Mouse (Mus musculus) urinary bladder, adult 2 months (tissue): Measurements from ENCODE around the gene Mrto4. TPM values are rescaled to one million over a fixed set of nuclear protein-coding genes. Genes with fewer than 3 reads are reported as not detected.
"Not testable (repeated sequence)": the region's sequence is repeated elsewhere in the genome, so short reads cannot be mapped to it uniquely, and the experiment has no call there.

Experiments
- DNase-seq: peaks from one replicate; pipeline ENCODE4 v3.0.0; 2022; ENCODE audit warnings: low spot score
- polyA plus RNA-seq: library from polyadenylated mRNA; depleted of rRNA; stranded (reverse); fragments of >200 nt; gene quantifications from 2 replicates; pipeline ENCODE4 v1.2.3, GENCODE M21; 2012; rRNA removed

Gene Mrto4
- polyA plus RNA-seq = 40.5 and 42.4 TPM in 2 replicates

DNA sequence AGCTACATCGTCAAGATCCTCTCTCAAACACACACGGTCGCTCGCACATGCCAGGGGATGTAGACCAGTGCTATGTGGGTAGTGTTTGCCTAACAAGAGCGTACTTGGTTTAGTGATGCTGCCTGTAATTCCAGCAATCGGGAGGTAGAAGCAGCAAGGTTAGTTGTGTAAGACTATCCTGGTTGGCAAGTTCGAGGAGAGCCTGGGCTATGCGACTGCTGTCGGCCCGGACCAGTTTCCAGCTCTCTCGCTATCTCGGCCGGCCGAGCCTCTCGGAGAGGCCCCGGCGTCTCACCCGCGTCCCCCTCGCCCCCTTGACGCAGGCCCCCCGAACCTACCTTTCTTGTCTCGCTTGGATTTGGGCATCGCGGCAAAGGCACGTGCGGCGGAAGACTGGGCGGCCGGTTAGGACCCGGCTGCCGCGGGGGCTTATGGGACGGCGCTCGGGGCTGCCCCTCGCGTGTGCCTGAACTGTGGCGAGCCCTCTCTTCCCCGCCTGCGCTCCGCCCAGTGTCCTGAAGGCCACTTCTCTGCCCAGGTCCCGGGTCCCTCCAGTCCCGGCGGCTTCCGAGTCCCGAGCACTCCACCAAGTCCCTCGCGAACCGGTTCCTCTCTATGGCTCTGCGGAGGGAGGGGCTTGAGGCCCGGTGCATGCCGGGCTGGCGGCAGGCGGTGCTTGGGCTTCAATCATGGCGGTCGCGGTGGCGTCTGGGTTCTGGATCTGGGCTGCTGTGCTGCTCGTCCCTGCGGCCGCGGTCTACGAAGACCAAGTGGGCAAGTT lies at the start of gene Mrto4, which contains the start of the genes Emc1 and Ubr4:
Mrto4 (minus strand) TSS at position 646 of the 781 bp plus-strand sequence.
Emc1 (plus strand) TSS at position 657 of the 781 bp plus-strand sequence.
Ubr4 (plus strand) TSS at position 679 of the 781 bp plus-strand sequence.
- peak; percentile 80 for DNase-seq

DNA sequence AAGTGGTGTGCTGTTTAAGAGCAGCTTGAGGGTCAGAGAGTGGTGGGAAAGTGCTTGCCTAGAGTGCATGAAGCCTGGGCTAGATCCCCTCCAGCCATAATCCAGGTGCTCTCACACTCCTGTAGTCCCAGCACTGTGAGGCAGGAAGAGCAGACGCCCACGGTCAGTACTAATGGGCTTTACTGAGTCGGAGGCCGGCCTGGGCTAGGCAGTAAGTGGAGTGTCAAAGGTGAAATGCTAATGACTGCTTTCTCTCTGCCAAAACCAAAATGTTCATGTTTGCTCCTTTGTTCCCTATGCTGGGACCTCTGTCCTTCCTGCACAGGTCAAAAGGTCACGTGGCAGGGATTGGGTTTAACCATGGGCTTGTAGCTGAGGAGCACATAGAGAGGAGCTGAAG lies 48.1 kb upstream of the Mrto4 start:
- no peak for DNase-seq

GRCm38 (mm10) chr4:139395431-139395830 lies 43.1 kb upstream of the Mrto4 start:
- no peak for DNase-seq

GRCm38 (mm10) chr4:139389557-139389956 lies 37.2 kb upstream of the Mrto4 start:
- DNase-seq = no peak

- DNase-seq = no peak
Observed at GRCm38 (mm10) chr4:139386869-139387319, 34.5 kb upstream of the Mrto4 start.

- not testable (repeated sequence) for DNase-seq
Observed at GRCm38 (mm10) chr4:139385841-139386240, 33.5 kb upstream of the Mrto4 start.

- DNase-seq = no peak
Observed at GRCm38 (mm10) chr4:139382231-139382630, 29.9 kb upstream of the Mrto4 start.

GRCm38 (mm10) chr4:139381452-139381845 lies 29.1 kb upstream of the Mrto4 start:
- no peak for DNase-seq

DNA sequence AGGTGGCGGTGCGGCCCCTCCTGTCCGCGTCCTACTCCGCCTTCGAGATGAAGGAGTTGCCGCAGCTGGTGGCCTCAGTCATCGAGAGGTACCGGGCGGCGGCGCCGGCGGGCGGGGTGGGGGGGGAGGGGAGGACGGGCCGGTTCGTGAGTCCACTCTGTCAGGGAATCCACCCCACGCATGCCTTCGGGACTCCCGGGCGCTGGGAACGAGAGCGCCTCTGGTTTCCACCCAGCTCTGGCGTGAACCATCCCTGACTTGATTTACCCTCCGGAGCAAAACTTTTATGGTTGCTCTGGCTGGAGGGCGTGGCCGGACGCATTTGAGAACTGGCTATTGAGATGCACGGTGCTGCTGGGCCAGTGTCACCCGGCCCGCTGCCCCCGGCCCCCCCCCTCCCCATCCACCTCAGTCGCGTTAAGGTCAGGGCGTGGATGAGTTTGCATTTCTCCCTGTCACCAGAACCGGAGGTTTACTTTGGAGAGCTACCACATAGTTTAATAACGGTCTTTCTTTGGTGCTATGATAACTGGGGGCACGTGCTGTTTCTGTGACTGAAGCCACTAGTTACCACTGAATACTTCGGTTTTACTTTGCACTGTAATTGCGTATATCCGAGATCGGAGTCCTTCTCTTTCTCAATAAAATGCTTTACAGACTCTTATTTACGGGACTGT lies 28.5 kb upstream of the Mrto4 start:
- no peak for DNase-seq

DNA sequence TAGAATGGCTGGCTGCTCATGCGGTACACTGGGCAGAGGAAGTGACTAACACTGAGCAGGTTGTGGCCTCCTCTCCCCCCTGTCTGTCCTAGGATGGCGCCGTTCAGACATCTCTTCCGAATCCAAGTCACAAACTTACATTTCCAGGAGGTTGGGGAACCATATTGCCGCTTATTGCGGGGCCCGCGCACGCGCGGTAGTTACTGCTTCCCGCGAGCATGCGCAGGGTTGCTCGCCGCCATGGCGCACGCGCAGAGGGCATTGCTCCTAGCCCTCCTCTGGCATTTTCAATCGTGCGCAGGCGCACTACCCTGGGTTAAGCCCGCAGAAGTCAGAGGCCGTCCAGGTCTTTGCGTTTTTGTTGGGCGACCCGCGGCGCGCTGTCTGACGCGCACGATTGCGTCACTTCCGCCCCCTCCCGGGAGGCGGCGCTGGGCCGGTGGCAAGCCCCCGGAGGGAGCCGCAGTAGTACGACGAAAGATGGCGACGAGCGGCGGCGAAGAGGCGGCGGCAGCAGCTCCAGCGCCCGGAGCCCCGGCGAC lies 27.9 kb upstream of the Mrto4 start:
- DNase-seq = peak; percentile 100

DNA sequence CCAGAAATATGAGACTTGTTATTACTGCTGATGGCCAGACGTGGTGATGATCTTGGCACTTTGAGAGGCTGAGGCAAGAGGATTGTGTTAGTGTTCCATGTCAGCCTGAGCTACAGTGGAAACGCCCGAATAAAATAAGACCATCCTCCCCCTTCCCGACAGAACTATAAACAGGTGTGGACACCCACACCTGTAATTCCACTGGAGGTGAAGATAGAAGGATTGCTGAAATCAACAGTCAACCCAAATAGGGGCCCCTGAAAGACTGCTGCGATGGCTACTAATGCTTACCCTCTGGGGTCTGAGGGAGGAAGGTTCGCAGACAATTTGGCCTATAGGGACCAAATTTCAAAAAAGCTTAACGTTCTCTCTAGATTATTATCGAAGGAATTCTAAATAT lies 27.3 kb upstream of the Mrto4 start:
- no peak for DNase-seq

DNA sequence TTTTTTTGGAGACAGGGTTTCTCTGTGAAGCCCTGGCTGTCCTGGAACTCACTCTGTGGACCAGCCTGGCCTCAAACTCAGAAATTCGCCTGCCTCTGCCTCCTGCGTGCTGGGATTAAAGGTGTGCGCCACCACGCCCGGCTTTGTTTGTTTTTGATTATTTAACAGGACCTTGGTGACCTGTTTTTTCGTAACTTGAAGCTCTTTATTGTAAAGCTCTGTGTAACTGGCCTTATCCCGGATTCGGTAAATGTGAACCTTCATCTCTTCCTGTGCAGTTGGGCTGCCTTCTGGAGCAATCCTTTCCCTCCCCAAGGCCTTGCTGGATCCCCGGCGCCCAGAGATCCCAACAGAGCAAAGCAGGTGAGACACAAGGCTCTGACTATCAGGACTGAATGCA lies 21.2 kb upstream of the Mrto4 start:
- DNase-seq = no peak

DNA sequence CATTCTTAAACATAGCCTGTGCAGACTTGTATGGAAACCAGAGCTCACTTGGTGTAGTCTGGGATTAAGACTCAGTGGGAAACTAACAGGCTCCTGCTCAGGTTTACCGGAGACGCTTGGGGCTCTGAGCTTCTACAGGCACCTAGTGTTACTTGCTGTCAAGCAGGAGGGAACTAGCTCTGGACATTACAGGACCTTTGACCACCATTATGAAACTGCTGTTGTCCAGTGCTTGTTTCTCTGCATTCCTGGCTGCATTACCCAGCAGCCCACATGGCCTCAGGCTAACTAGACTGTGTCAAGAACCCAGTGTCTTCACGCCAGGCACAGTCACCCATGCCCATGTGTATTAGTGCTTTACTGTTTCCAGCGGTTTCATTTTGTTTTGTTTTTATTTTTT lies 20.8 kb upstream of the Mrto4 start:
- no peak for DNase-seq

DNA sequence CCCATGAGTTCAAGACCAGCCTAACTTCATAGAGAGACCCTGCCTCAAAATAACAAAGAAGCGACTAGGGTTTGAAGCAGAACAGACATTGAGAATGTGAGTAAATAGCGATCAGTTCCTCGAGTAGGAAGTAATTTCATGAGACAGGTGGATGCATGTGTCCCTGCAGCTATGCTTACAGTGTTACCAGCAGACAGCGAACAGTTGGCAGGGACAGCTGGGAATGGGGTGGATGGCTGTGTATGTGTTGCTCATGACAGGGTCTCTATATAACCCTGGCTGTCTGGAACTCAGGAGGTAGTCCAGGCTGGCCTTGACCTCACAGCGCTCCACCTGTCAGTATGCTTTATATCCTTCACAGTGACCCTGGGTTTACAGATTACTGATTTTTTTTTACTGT lies 15.7 kb upstream of the Mrto4 start:
- DNase-seq = no peak

DNA sequence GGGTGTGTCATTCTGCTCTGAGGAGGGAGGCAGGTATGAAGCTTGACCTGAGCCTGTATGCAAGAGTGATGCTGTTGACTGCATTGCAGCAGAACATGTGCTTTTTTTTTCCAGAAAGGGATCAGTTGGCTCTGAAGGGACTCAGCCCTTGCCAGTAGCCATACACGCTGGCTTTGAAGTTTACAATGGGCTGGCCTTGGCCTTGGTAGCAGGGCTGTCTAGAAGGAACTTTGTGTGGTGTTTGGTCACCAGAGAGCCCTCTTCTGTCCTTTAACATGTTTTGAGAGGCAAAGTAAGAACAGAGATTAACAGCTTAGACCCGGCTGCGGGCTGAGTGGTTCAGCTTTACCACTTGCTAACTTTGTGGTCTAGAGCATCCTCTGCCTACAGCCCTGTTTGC lies 15.0 kb upstream of the Mrto4 start:
- no peak for DNase-seq

DNA sequence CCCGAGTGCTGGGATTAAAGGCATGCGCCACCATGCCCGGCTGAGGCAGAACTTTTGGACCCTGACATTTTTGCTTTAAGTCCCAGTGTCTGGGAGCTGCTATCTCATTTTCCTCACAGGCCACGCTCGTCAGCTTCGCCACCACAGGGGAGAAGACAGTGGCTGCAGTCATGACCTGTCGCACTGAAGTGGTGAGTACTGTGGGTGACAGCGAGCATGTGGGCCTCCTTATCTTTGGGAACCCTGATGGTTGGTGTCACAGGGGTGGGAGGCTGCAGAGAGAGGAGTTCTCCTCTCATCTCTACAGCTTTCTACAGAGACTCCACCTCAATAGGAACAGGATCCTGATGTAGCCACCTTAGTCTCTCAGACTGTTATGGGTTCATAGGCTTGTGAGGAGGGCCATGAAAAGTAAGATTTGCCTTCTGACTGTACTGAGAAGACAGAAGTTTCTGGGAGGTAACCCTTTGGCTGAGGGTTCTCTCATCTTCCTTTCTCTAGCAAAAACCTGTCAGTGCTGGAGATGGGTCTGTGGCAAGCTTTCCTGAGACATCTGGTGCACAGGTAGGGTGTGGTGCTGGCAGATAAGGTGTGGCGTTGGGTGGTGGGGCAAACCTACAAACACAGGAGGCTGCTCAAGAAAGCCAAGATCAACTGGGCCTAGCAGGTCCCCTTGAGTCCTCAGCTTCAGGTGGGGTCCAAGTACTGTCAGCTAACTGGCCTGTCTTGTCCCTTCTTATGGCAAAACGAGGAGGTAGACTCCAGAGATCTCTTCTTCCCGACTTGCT lies 8.6 kb upstream of the Mrto4 start:
- DNase-seq = no peak

GRCm38 (mm10) chr4:139357211-139357610 lies 4.8 kb upstream of the Mrto4 start:
- DNase-seq = no peak

DNA sequence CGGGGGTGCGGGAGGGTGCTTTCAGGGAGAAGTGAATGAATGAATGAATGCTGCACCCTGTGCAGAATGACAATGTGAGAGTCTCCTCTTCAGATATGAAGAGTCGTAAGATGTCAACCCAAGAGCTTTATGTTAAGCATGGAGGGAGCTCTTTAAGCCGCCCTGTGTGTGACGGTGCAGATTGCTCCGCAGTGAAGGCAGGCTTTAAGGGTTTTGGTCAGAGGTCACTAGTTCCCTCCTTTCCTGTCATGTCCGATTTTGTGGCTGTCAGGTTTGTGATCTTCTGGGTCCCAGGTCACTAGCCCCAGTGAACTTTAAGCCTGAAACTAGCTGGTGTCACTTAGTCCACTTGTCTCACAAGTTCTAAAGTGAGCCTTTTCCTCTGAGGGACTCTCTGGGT lies 456 bp upstream of the Mrto4 start:
- no peak for DNase-seq

- DNase-seq = no peak
Observed at GRCm38 (mm10) chr4:139345416-139346019, 6.9 kb downstream of the Mrto4 start.

GRCm38 (mm10) chr4:139343718-139344117 lies 8.7 kb downstream of the Mrto4 start:
- DNase-seq = no peak

- DNase-seq = no peak
Observed at GRCm38 (mm10) chr4:139341556-139342233, 10.7 kb downstream of the Mrto4 start.
